Mouse (Mus musculus): Measurements from ENCODE around the gene Ndufc2. TPM values are rescaled to one million over a fixed set of nuclear protein-coding genes. Genes with fewer than 3 reads are reported as not detected.

Ndufc2 gene
- polyA plus RNA-seq, 1 experiment, result 124 TPM

GRCm38 (mm10) chr7:97411106-97411505, 11.3 kb downstream of the Ndufc2 start:
- Histone ChIP-seq H3K4me1 (ENCODE audit: control insufficient read depth, insufficient read depth, low read length) (no peaks in the 10 kb centered on the region), H3K27ac (ENCODE audit: insufficient read depth, low read length) (no peak overlapping the region), H3K4me3 (ENCODE audit: insufficient read depth, low read length) (no peak overlapping the region)
- TF ChIP-seq POLR2A (IDR thresholded peaks at IDR 0.05; ENCODE audit: low read depth, low read length) (no peak), CTCF (IDR thresholded peaks at IDR 0.05; ENCODE audit: borderline replicate concordance, insufficient read depth, low read length) (no peak)

GRCm38 (mm10) chr7:97411575-97411974, 11.8 kb downstream of the Ndufc2 start:
- H3K4me3 ChIP-seq (ENCODE audit: insufficient read depth, low read length), result no peak overlapping the region
- TF ChIP-seq POLR2A (IDR thresholded peaks at IDR 0.05; ENCODE audit: low read depth, low read length) (no peak), CTCF (IDR thresholded peaks at IDR 0.05; ENCODE audit: borderline replicate concordance, insufficient read depth, low read length) (no peak)
- no peak overlapping the region for H3K27ac ChIP-seq (ENCODE audit: insufficient read depth, low read length)
- no peaks in the 10 kb centered on the region for H3K4me1 ChIP-seq (ENCODE audit: control insufficient read depth, insufficient read depth, low read length)

GRCm38 (mm10) chr7:97413981-97414380, 14.2 kb downstream of the Ndufc2 start:
- H3K4me1 ChIP-seq (ENCODE audit: control insufficient read depth, insufficient read depth, low read length), result no peaks in the 10 kb centered on the region
- no peak overlapping the region for H3K27ac ChIP-seq (ENCODE audit: insufficient read depth, low read length)
- no peak overlapping the region for H3K4me3 ChIP-seq (ENCODE audit: insufficient read depth, low read length)
- TF ChIP-seq POLR2A (IDR thresholded peaks at IDR 0.05; ENCODE audit: low read depth, low read length), result no peak
- TF ChIP-seq CTCF (IDR thresholded peaks at IDR 0.05; ENCODE audit: borderline replicate concordance, insufficient read depth, low read length), result no peak

- no peak for TF ChIP-seq CTCF (IDR thresholded peaks at IDR 0.05; ENCODE audit: borderline replicate concordance, insufficient read depth, low read length)
- no peak for TF ChIP-seq POLR2A (IDR thresholded peaks at IDR 0.05; ENCODE audit: low read depth, low read length)
- Histone ChIP-seq H3K27ac (ENCODE audit: insufficient read depth, low read length) (no peak overlapping the region), H3K4me1 (ENCODE audit: control insufficient read depth, insufficient read depth, low read length) (no peaks in the 10 kb centered on the region), H3K4me3 (ENCODE audit: insufficient read depth, low read length) (no peak overlapping the region)
These were observed 14.6 kb downstream of the Ndufc2 start for GRCm38 (mm10) chr7:97414426-97414825.

GRCm38 (mm10) chr7:97414915-97415687, 15.3 kb downstream of the Ndufc2 start:
- Histone ChIP-seq H3K27ac (ENCODE audit: insufficient read depth, low read length) (no peak overlapping the region), H3K4me3 (ENCODE audit: insufficient read depth, low read length) (no peak overlapping the region), H3K4me1 (ENCODE audit: control insufficient read depth, insufficient read depth, low read length) (no peaks in the 10 kb centered on the region)
- TF ChIP-seq POLR2A (IDR thresholded peaks at IDR 0.05; ENCODE audit: low read depth, low read length) (no peak), CTCF (IDR thresholded peaks at IDR 0.05; ENCODE audit: borderline replicate concordance, insufficient read depth, low read length) (no peak)

GRCm38 (mm10) chr7:97416473-97416872, 16.7 kb downstream of the Ndufc2 start:
- Histone ChIP-seq H3K4me1 (ENCODE audit: control insufficient read depth, insufficient read depth, low read length) (no peaks in the 10 kb centered on the region), H3K4me3 (ENCODE audit: insufficient read depth, low read length) (no peak overlapping the region), H3K27ac (ENCODE audit: insufficient read depth, low read length) (no peak overlapping the region)
- TF ChIP-seq POLR2A (IDR thresholded peaks at IDR 0.05; ENCODE audit: low read depth, low read length) (no peak), CTCF (IDR thresholded peaks at IDR 0.05; ENCODE audit: borderline replicate concordance, insufficient read depth, low read length) (no peak)

- H3K27ac ChIP-seq (ENCODE audit: insufficient read depth, low read length), result no peak within 1 kb of the TSS
- no peak within 1 kb of the TSS for H3K4me3 ChIP-seq (ENCODE audit: insufficient read depth, low read length)
- no peaks in the 10 kb centered on the region for H3K4me1 ChIP-seq (ENCODE audit: control insufficient read depth, insufficient read depth, low read length)
- TF ChIP-seq POLR2A (IDR thresholded peaks at IDR 0.05; ENCODE audit: low read depth, low read length) (no peak), CTCF (IDR thresholded peaks at IDR 0.05; ENCODE audit: borderline replicate concordance, insufficient read depth, low read length) (no peak)
These were observed 17.3 kb downstream of the Ndufc2 start, which contains the start of gene Thrsp for GRCm38 (mm10) chr7:97416906-97417777. Thrsp (minus strand) TSS chr7:97417730.

GRCm38 (mm10) chr7:97418717-97419116, 18.9 kb downstream of the Ndufc2 start:
- Histone ChIP-seq H3K4me3 (ENCODE audit: insufficient read depth, low read length) (no peak overlapping the region), H3K4me1 (ENCODE audit: control insufficient read depth, insufficient read depth, low read length) (no peaks in the 10 kb centered on the region), H3K27ac (ENCODE audit: insufficient read depth, low read length) (no peak overlapping the region)
- no peak for TF ChIP-seq POLR2A (IDR thresholded peaks at IDR 0.05; ENCODE audit: low read depth, low read length)
- TF ChIP-seq CTCF (IDR thresholded peaks at IDR 0.05; ENCODE audit: borderline replicate concordance, insufficient read depth, low read length), result no peak

- no peaks in the 10 kb centered on the region for H3K4me1 ChIP-seq (ENCODE audit: control insufficient read depth, insufficient read depth, low read length)
- H3K4me3 ChIP-seq (ENCODE audit: insufficient read depth, low read length), result no peak overlapping the region
- no peak overlapping the region for H3K27ac ChIP-seq (ENCODE audit: insufficient read depth, low read length)
- no peak for TF ChIP-seq POLR2A (IDR thresholded peaks at IDR 0.05; ENCODE audit: low read depth, low read length)
- TF ChIP-seq CTCF (IDR thresholded peaks at IDR 0.05; ENCODE audit: borderline replicate concordance, insufficient read depth, low read length), result no peak
These were observed 19.4 kb downstream of the Ndufc2 start for GRCm38 (mm10) chr7:97419163-97419562.

- Histone ChIP-seq H3K4me1 (ENCODE audit: control insufficient read depth, insufficient read depth, low read length) (0 out of 2 replicates have a peak, but pooled peaks cover 2% of the 10 kb centered on the region), H3K4me3 (ENCODE audit: insufficient read depth, low read length) (no peak overlapping the region), H3K27ac (ENCODE audit: insufficient read depth, low read length) (no peak overlapping the region)
- TF ChIP-seq POLR2A (IDR thresholded peaks at IDR 0.05; ENCODE audit: low read depth, low read length), result no peak
- TF ChIP-seq CTCF (IDR thresholded peaks at IDR 0.05; ENCODE audit: borderline replicate concordance, insufficient read depth, low read length), result no peak
These were observed 20.6 kb downstream of the Ndufc2 start for GRCm38 (mm10) chr7:97420406-97420805.

Data from embryonic fibroblast, embryonic 13.5 days (primary cell).